Mouse (Mus musculus): ENCODE data around the gene Mad1l1. TPM values are rescaled to one million over a fixed set of nuclear protein-coding genes. Genes with fewer than 3 reads are reported as not detected.
A peak's percentile ranks its signal among the peaks of the same experiment; 100 is the strongest.

The Mad1l1 gene
- polyA plus RNA-seq, 1 experiment from 2014 or later, result 27.8 TPM

DNA sequence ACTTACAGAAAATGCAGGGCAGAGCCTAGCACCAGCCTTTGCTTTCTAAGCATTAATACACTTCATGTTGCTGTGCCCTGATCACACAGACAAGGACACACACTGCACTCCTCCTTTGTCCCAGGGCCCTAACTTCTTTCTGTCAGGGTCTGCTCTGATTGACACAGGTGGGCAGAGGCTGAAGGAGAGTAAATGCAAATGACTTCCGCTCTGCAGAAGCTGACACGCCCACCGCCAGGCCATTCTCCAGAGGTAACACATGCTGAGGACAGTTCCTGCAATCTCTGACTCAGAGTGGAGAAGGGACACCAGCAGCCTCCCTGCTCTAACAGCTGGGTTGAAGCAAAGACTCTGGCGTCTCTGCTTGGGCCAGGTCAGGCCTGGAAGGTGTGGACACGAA lies 198.2 kb downstream of the Mad1l1 start:
- Histone ChIP-seq H3K4me2 (ENCODE audit: low read depth, low read length) (no peak overlapping the region), H3K4me1 (ENCODE audit: control insufficient read depth, insufficient read depth, low read length) (no peaks in the 10 kb centered on the region), H3K4me3 (ENCODE audit: low read length) (no peak overlapping the region), H3K27ac (ENCODE audit: low read length) (no peak overlapping the region), H3K9me3 (replicated peaks; ENCODE audit: control insufficient read depth, low read length) (no peaks in the 10 kb centered on the region), H3K27me3 (ENCODE audit: control insufficient read depth, insufficient read depth, low read length) (no peaks in the 10 kb centered on the region), H3K9ac (ENCODE audit: low read length) (no peak overlapping the region), H3K36me3 (ENCODE audit: control insufficient read depth, insufficient read depth) (no peaks in the 10 kb centered on the region)
- ATAC-seq (replicated peaks; ENCODE audit: extremely low read depth, insufficient read depth, low FRiP score), result no peak
- WGBS, result 57% methylated on average over 5 of the region's 5 CpGs

- Histone ChIP-seq H3K4me3 (ENCODE audit: low read length) (no peak overlapping the region), H3K9ac (ENCODE audit: low read length) (no peak overlapping the region), H3K9me3 (replicated peaks; ENCODE audit: control insufficient read depth, low read length) (no peaks in the 10 kb centered on the region), H3K4me1 (ENCODE audit: control insufficient read depth, insufficient read depth, low read length) (peaks cover under 1% of the 10 kb centered on the region), H3K27ac (ENCODE audit: low read length) (no peak overlapping the region), H3K4me2 (ENCODE audit: low read depth, low read length) (no peak overlapping the region), H3K36me3 (ENCODE audit: control insufficient read depth, insufficient read depth) (no peaks in the 10 kb centered on the region), H3K27me3 (ENCODE audit: control insufficient read depth, insufficient read depth, low read length) (no peaks in the 10 kb centered on the region)
- ATAC-seq (replicated peaks; ENCODE audit: extremely low read depth, insufficient read depth, low FRiP score), result 0 out of 2 replicates have a peak, but pooled peaks have one; percentile 40
- 94% methylated on average over 3 of the region's 3 CpGs for WGBS
Observed at GRCm38 (mm10) chr5:140121966-140122365, 199.4 kb downstream of the Mad1l1 start.

DNA sequence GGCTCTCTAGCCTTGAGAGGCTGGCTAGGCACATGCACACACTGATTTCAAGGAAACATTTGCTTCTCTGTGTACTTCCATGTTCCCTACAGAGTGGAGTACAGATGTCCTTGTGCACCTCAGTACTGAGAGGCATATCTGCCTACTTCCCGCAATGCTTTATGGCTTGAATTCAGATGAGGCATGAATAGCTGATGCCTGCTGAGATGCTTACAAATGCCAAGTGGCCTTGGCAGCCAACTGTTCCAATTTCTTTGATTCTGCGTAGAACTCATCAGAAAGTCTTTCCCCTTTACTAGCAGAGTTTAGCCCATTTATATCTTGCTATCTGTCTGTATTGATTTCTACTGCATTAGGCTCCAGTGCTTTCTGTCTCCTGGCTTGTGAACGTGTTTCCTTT lies 202.4 kb downstream of the Mad1l1 start:
- ATAC-seq (replicated peaks; ENCODE audit: extremely low read depth, insufficient read depth, low FRiP score), result no peak
- Histone ChIP-seq H3K4me3 (ENCODE audit: low read length) (no peak overlapping the region), H3K9ac (ENCODE audit: low read length) (no peak overlapping the region), H3K9me3 (replicated peaks; ENCODE audit: control insufficient read depth, low read length) (no peaks in the 10 kb centered on the region), H3K27me3 (ENCODE audit: control insufficient read depth, insufficient read depth, low read length) (no peaks in the 10 kb centered on the region), H3K4me2 (ENCODE audit: low read depth, low read length) (no peak overlapping the region), H3K36me3 (ENCODE audit: control insufficient read depth, insufficient read depth) (no peaks in the 10 kb centered on the region), H3K4me1 (ENCODE audit: control insufficient read depth, insufficient read depth, low read length) (peaks cover 27% of the 10 kb centered on the region), H3K27ac (ENCODE audit: low read length) (no peak overlapping the region)
- 92% methylated on average over 3 of the region's 3 CpGs for WGBS

- Histone ChIP-seq H3K27me3 (ENCODE audit: control insufficient read depth, insufficient read depth, low read length) (no peaks in the 10 kb centered on the region), H3K9me3 (replicated peaks; ENCODE audit: control insufficient read depth, low read length) (no peaks in the 10 kb centered on the region), H3K36me3 (ENCODE audit: control insufficient read depth, insufficient read depth) (no peaks in the 10 kb centered on the region), H3K4me3 (ENCODE audit: low read length) (no peak overlapping the region), H3K27ac (ENCODE audit: low read length) (no peak overlapping the region), H3K4me2 (ENCODE audit: low read depth, low read length) (no peak overlapping the region), H3K9ac (ENCODE audit: low read length) (no peak overlapping the region), H3K4me1 (ENCODE audit: control insufficient read depth, insufficient read depth, low read length) (peaks cover 27% of the 10 kb centered on the region)
- no peak for ATAC-seq (replicated peaks; ENCODE audit: extremely low read depth, insufficient read depth, low FRiP score)
Observed at GRCm38 (mm10) chr5:140117968-140118367, 203.4 kb downstream of the Mad1l1 start.

- no peaks in the 10 kb centered on the region for H3K9me3 ChIP-seq (replicated peaks; ENCODE audit: control insufficient read depth, low read length)
- 0 out of 2 replicates have a peak overlapping the region, but pooled peaks have one; percentile 5 for H3K4me2 ChIP-seq (ENCODE audit: low read depth, low read length)
- peak overlapping the region; percentile 87 for H3K27ac ChIP-seq (ENCODE audit: low read length)
- no peaks in the 10 kb centered on the region for H3K27me3 ChIP-seq (ENCODE audit: control insufficient read depth, insufficient read depth, low read length)
- no peak overlapping the region for H3K9ac ChIP-seq (ENCODE audit: low read length)
- 13% methylated on average over 8 of the region's 8 CpGs for WGBS
- no peaks in the 10 kb centered on the region for H3K36me3 ChIP-seq (ENCODE audit: control insufficient read depth, insufficient read depth)
- H3K4me1 ChIP-seq (ENCODE audit: control insufficient read depth, insufficient read depth, low read length), result peaks cover 27% of the 10 kb centered on the region
- peak; percentile 92 for ATAC-seq (replicated peaks; ENCODE audit: extremely low read depth, insufficient read depth, low FRiP score)
- no peak overlapping the region for H3K4me3 ChIP-seq (ENCODE audit: low read length)
Observed at GRCm38 (mm10) chr5:140115434-140116271, 205.7 kb downstream of the Mad1l1 start.

- no peaks in the 10 kb centered on the region for H3K36me3 ChIP-seq (ENCODE audit: control insufficient read depth, insufficient read depth)
- H3K9me3 ChIP-seq (replicated peaks; ENCODE audit: control insufficient read depth, low read length), result no peaks in the 10 kb centered on the region
- no peak overlapping the region for H3K4me2 ChIP-seq (ENCODE audit: low read depth, low read length)
- H3K27ac ChIP-seq (ENCODE audit: low read length), result peak overlapping the region; percentile 87
- ATAC-seq (replicated peaks; ENCODE audit: extremely low read depth, insufficient read depth, low FRiP score), result no peak
- H3K4me1 ChIP-seq (ENCODE audit: control insufficient read depth, insufficient read depth, low read length), result peaks cover 27% of the 10 kb centered on the region
- no peak overlapping the region for H3K4me3 ChIP-seq (ENCODE audit: low read length)
- no peaks in the 10 kb centered on the region for H3K27me3 ChIP-seq (ENCODE audit: control insufficient read depth, insufficient read depth, low read length)
- no peak overlapping the region for H3K9ac ChIP-seq (ENCODE audit: low read length)
- 71% methylated on average over 3 of the region's 3 CpGs for WGBS
Observed at GRCm38 (mm10) chr5:140114512-140115060, 206.8 kb downstream of the Mad1l1 start.

DNA sequence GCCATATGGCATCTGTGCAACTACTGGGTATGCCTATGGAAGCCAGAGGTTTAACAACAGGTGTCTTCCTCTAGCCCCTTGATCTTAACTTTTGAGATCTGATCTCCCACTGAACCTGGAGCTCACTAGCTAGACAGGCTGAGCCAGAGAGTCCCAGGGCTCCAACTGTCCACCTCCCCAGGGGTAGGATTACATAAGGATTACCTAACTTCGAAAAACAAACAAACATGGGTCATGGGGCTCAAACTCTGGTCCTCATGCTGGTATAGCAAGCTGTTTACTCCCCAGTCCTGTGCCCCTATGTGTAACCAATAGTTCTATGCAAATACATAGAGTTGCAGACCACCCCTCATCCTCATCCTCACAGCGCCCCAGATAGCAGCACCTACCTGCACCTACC lies 208.1 kb downstream of the Mad1l1 start:
- Histone ChIP-seq H3K4me2 (ENCODE audit: low read depth, low read length) (no peak overlapping the region), H3K36me3 (ENCODE audit: control insufficient read depth, insufficient read depth) (no peaks in the 10 kb centered on the region), H3K9me3 (replicated peaks; ENCODE audit: control insufficient read depth, low read length) (no peaks in the 10 kb centered on the region), H3K27me3 (ENCODE audit: control insufficient read depth, insufficient read depth, low read length) (no peaks in the 10 kb centered on the region), H3K4me3 (ENCODE audit: low read length) (no peak overlapping the region), H3K4me1 (ENCODE audit: control insufficient read depth, insufficient read depth, low read length) (peaks cover 27% of the 10 kb centered on the region), H3K9ac (ENCODE audit: low read length) (no peak overlapping the region), H3K27ac (ENCODE audit: low read length) (no peak overlapping the region)
- no peak for ATAC-seq (replicated peaks; ENCODE audit: extremely low read depth, insufficient read depth, low FRiP score)
- WGBS, result 98% methylated on average over 2 of the region's 2 CpGs

GRCm38 (mm10) chr5:140110024-140110423 lies 211.3 kb downstream of the Mad1l1 start:
- no peak overlapping the region for H3K9ac ChIP-seq (ENCODE audit: low read length)
- WGBS, result 41% methylated on average over 3 of the region's 3 CpGs
- ATAC-seq (replicated peaks; ENCODE audit: extremely low read depth, insufficient read depth, low FRiP score), result no peak
- no peaks in the 10 kb centered on the region for H3K27me3 ChIP-seq (ENCODE audit: control insufficient read depth, insufficient read depth, low read length)
- H3K4me1 ChIP-seq (ENCODE audit: control insufficient read depth, insufficient read depth, low read length), result peaks cover 6% of the 10 kb centered on the region
- H3K4me2 ChIP-seq (ENCODE audit: low read depth, low read length), result no peak overlapping the region
- no peaks in the 10 kb centered on the region for H3K36me3 ChIP-seq (ENCODE audit: control insufficient read depth, insufficient read depth)
- no peak overlapping the region for H3K4me3 ChIP-seq (ENCODE audit: low read length)
- H3K9me3 ChIP-seq (replicated peaks; ENCODE audit: control insufficient read depth, low read length), result no peaks in the 10 kb centered on the region
- H3K27ac ChIP-seq (ENCODE audit: low read length), result no peak overlapping the region

- no peak overlapping the region for H3K4me2 ChIP-seq (ENCODE audit: low read depth, low read length)
- WGBS, result 81% methylated on average over 2 of the region's 2 CpGs
- no peaks in the 10 kb centered on the region for H3K9me3 ChIP-seq (replicated peaks; ENCODE audit: control insufficient read depth, low read length)
- H3K27ac ChIP-seq (ENCODE audit: low read length), result no peak overlapping the region
- no peaks in the 10 kb centered on the region for H3K36me3 ChIP-seq (ENCODE audit: control insufficient read depth, insufficient read depth)
- H3K9ac ChIP-seq (ENCODE audit: low read length), result no peak overlapping the region
- H3K27me3 ChIP-seq (ENCODE audit: control insufficient read depth, insufficient read depth, low read length), result no peaks in the 10 kb centered on the region
- no peak overlapping the region for H3K4me3 ChIP-seq (ENCODE audit: low read length)
- no peak for ATAC-seq (replicated peaks; ENCODE audit: extremely low read depth, insufficient read depth, low FRiP score)
- H3K4me1 ChIP-seq (ENCODE audit: control insufficient read depth, insufficient read depth, low read length), result no peaks in the 10 kb centered on the region
Observed at GRCm38 (mm10) chr5:140107907-140108306, 213.4 kb downstream of the Mad1l1 start.

All from heart, embryonic 16.5 days (tissue).